Mouse (Mus musculus): ENCODE measurements around the gene Gm20479.

DNA sequence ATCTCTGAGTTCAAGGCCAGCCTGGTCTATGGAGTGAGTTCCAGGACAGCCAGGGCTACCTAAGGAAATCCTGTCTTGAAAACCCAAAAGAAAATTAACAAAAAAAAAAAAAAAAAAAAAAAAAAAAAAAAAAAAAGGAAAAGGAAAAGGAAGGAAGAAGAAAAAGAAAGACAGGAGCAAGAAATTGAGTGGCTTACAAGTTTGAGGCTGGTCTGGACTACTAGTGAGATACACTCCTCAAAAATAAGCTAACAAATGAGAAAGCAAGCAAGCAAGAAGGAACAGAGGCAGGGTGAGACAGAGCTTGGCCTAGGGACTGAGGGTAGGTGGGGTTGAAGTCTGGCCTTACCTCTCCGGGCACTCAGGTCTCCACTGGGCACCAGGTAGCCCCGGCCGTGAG is 47.4 kb downstream of the Gm20479 start:
- TF ChIP-seq POLR2AphosphoS2 (IDR thresholded peaks at IDR 0.05; ENCODE audit: low read depth, low read length), result no peak
- TF ChIP-seq MAX (IDR thresholded peaks at IDR 0.05; ENCODE audit: low read length), result no peak
- no peak for TF ChIP-seq CTCF (conservative IDR thresholded peaks at IDR 0.05 in 1 of 2, IDR thresholded peaks at IDR 0.05 in 1 of 2; ENCODE audit: low read depth in 2 of 2, low read length in 2 of 2)
- no peak for TF ChIP-seq TCF12 (IDR thresholded peaks at IDR 0.05; ENCODE audit: low read depth, low read length)
- no peak for TF ChIP-seq EP300 (IDR thresholded peaks at IDR 0.05; ENCODE audit: low read length)
- no peak for TF ChIP-seq MAZ (IDR thresholded peaks at IDR 0.05; ENCODE audit: low read depth, low read length)
- TF ChIP-seq MAFK (IDR thresholded peaks at IDR 0.05; ENCODE audit: insufficient replicate concordance, low read length), result no peak
- no peak for TF ChIP-seq CHD1 (IDR thresholded peaks at IDR 0.05; ENCODE audit: low read depth, low read length)
- TF ChIP-seq HCFC1 (IDR thresholded peaks at IDR 0.05; ENCODE audit: low read depth, low read length), result no peak
- TF ChIP-seq PAX5 (IDR thresholded peaks at IDR 0.05; ENCODE audit: low read length), result no peak
- TF ChIP-seq NELFE (IDR thresholded peaks at IDR 0.05; ENCODE audit: low read depth, low read length), result no peak
- TF ChIP-seq POLR2A (IDR thresholded peaks at IDR 0.05; ENCODE audit: low read depth, low read length), result no peak
- TF ChIP-seq MEF2A (IDR thresholded peaks at IDR 0.05; ENCODE audit: borderline replicate concordance, low read depth, low read length), result no peak
- no peak for TF ChIP-seq USF1 (IDR thresholded peaks at IDR 0.05; ENCODE audit: low read depth, low read length)
